Mouse (Mus musculus) E14TG2a.4 (cell line): ENCODE results near the gene Adamtsl1.

Experiments used
- H3K27me3 ChIP-seq: 2 replicates; pipeline ENCODE4 v1.6.1; 2014; ENCODE audit warnings: low read length, control low read depth; ENCODE audit not compliant: insufficient read depth
- H3K36me3 ChIP-seq: 2 replicates; pipeline ENCODE4 v1.6.1; 2014; ENCODE audit warnings: low read length, control low read depth; ENCODE audit not compliant: insufficient read depth
- H3K4me1 ChIP-seq: replicated peaks from 2 replicates; pipeline ENCODE4 v1.6.1; 2014; ENCODE audit warnings: low read depth, low read length, control low read depth
- H3K4me3 ChIP-seq: replicated peaks from 2 replicates; pipeline ENCODE4 v1.5.1; 2014; ENCODE audit warnings: mild to moderate bottlenecking, low read length
- H3K9me3 ChIP-seq: 2 replicates; pipeline ENCODE4 v1.6.1; 2014; ENCODE audit warnings: low read length, control low read depth
- CTCF ChIP-seq: conservative IDR thresholded peaks from 2 replicates; pipeline ENCODE4 v1.5.1; 2014; ENCODE audit warnings: low read length
- NANOG ChIP-seq: IDR thresholded peaks from 2 replicates; pipeline ENCODE4 v1.6.1; 2014; ENCODE audit warnings: borderline replicate concordance, low read length, mixed read lengths
- POU5F1 ChIP-seq: IDR thresholded peaks from 2 replicates; pipeline ENCODE4 v1.6.1; 2014; ENCODE audit warnings: low read length, borderline replicate concordance

Adamtsl1 gene

DNA sequence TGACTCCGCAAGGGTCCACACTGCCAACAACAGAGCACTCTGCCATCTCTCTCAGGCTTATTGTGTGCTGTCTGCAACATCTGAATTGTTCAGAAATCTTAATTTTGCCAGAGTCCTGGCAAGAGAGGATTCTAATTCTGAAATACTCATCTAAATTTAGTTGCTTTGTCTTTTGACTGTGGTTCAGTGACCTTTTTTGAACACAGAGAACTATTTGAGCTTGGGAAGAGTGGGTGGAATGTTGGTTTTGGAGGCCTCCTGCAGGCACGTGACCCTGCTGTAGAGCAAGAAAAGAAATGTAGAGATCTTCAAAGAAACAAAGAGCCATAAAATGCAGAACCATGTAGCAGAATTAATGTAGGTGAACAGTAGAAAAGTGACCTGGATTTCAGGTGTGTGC is 445.0 kb downstream of the Adamtsl1 start:
- H3K27me3 ChIP-seq, result no peaks in the 10 kb centered on the region
- H3K4me3 ChIP-seq, result no peak overlapping the region
- H3K9me3 ChIP-seq, result no peaks in the 10 kb centered on the region
- no peaks in the 10 kb centered on the region for H3K4me1 ChIP-seq
- no peaks in the 10 kb centered on the region for H3K36me3 ChIP-seq
- TF ChIP-seq NANOG (no peak), CTCF (no peak), POU5F1 (no peak)

DNA sequence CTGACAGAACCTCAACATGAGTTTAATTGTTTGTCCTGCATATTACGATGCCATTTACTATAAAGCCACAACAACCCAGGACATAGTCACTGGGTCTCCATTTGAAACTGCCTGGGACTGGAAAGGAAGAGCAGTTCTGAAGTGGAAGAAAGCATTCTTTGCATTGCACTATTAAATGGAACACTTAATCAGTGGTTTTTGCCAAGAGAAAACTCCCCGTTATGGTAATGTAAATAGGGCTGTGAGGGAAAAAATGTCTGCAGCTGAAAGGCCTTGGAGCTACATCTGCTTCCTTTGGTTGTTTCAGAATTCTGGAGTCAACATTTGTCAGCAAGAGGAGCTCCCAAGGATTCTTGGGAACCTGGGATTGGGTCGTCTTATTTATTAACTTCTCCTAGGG is 462.2 kb downstream of the Adamtsl1 start:
- TF ChIP-seq NANOG, result no peak
- TF ChIP-seq POU5F1, result no peak
- no peak for TF ChIP-seq CTCF
- no peaks in the 10 kb centered on the region for H3K27me3 ChIP-seq
- H3K36me3 ChIP-seq, result no peaks in the 10 kb centered on the region
- no peaks in the 10 kb centered on the region for H3K4me1 ChIP-seq
- no peak overlapping the region for H3K4me3 ChIP-seq
- H3K9me3 ChIP-seq, result no peaks in the 10 kb centered on the region

DNA sequence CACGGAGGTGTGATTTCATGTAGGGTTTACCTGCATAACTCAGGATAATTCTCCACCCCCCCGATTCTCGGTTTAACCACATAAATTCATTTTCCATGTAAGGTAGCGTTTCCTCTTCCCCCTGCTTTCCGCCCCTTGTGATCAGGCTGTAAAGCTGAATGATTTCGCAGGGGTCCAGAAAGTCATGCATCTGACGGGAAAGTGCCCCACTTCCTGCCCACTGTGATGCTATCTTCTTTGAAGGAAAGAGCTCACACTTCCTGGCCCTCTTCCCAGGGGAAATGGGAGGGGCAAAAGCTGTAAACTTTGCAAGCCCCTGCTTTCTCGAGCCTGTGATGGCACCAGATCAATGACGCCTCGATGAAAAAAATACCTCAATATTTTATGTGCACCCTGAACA is 465.2 kb downstream of the Adamtsl1 start:
- no peaks in the 10 kb centered on the region for H3K4me1 ChIP-seq
- H3K4me3 ChIP-seq, result no peak overlapping the region
- no peaks in the 10 kb centered on the region for H3K9me3 ChIP-seq
- no peaks in the 10 kb centered on the region for H3K27me3 ChIP-seq
- H3K36me3 ChIP-seq, result no peaks in the 10 kb centered on the region
- TF ChIP-seq NANOG, result no peak
- TF ChIP-seq CTCF, result no peak
- TF ChIP-seq POU5F1, result no peak

DNA sequence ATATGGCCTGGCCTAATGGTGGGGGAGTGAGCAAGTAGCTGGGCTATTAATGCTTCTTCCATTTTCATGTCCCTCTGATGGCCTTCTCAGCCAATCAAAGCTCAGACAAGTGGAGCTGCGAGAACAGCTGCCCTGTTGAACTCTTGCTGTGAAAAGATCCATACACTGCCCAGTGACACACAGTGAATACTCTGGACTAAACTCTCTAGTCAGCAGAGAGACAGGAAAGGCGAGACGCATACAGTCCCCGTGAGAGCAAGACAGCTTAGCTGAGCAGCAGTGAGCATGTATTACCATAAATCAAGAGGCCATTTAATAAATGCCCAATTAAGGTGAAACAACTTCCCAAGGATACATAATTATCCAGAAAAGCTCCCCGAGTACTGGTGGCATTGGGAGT is 492.6 kb downstream of the Adamtsl1 start:
- TF ChIP-seq NANOG, result no peak
- no peak for TF ChIP-seq CTCF
- TF ChIP-seq POU5F1, result no peak
- Histone ChIP-seq H3K27me3 (no peaks in the 10 kb centered on the region), H3K4me1 (no peaks in the 10 kb centered on the region), H3K4me3 (no peak overlapping the region), H3K9me3 (no peaks in the 10 kb centered on the region), H3K36me3 (no peaks in the 10 kb centered on the region)

DNA sequence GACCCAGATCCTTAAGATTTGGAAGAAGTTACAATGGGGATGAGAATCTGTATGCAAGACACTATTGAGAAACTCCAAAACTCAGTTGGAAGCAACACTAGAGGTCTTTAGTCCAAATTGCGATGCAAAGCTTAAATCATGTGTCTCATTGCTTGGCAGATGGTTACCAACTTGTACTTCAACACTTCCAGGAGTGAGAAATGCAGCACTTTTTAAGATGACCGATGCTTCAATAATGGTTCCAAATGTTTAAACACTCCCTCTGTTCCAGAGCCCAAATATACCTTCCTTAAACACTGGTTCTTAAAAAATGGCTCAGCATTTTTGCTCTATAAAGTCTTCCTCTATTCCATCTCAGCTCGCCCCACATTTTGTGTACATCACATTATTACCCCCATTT is 499.7 kb downstream of the Adamtsl1 start:
- Histone ChIP-seq H3K4me1 (no peaks in the 10 kb centered on the region), H3K4me3 (no peak overlapping the region), H3K36me3 (no peaks in the 10 kb centered on the region), H3K9me3 (no peaks in the 10 kb centered on the region), H3K27me3 (no peaks in the 10 kb centered on the region)
- TF ChIP-seq NANOG, result no peak
- TF ChIP-seq POU5F1, result no peak
- TF ChIP-seq CTCF, result no peak

DNA sequence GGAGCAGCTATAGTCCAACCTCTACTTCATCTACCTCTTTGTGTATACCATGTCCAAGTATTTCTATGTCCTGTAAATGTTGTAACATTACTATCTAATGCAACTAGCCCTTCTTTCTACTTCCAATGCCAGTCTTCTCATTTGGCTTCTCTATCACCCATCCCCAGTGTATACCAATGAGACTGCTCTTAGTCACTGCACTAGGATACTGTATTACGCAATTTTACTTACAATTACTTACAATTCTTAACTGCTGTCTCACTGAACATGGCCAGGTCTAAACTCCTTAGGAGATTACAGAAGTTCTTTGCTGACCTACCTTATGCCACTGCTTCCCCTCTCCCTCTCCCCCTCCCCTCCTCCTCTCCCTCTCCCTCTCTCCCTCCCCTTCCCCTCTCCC is 505.0 kb downstream of the Adamtsl1 start:
- no peaks in the 10 kb centered on the region for H3K9me3 ChIP-seq
- no peaks in the 10 kb centered on the region for H3K36me3 ChIP-seq
- no peak for TF ChIP-seq POU5F1
- TF ChIP-seq CTCF, result no peak
- no peak for TF ChIP-seq NANOG
- H3K4me3 ChIP-seq, result no peak overlapping the region
- H3K27me3 ChIP-seq, result no peaks in the 10 kb centered on the region
- no peaks in the 10 kb centered on the region; the same call in 1 of the 2 replicates for H3K4me1 ChIP-seq

DNA sequence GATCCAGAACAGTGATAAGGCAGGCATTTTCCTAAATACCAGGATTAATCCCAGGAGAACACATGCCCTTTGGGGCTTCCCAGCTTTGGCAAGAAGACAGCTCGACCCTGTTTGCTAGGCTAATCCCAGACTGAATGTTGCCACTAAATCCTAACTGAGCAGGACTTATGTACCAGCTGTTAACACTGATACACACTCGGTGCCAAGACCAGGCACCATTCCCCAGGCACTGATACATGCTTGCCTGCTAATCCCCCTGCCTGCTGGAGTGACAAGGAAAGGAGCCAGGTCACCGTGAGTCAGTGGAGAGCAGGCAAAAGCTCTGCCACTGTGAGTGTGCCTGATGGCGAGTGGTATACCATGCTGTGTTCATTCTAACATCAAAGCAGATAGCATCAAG is 505.6 kb downstream of the Adamtsl1 start:
- H3K36me3 ChIP-seq, result no peaks in the 10 kb centered on the region
- H3K4me3 ChIP-seq, result no peak overlapping the region
- H3K4me1 ChIP-seq, result no peaks in the 10 kb centered on the region; the same call in 1 of the 2 replicates
- H3K27me3 ChIP-seq, result no peaks in the 10 kb centered on the region
- no peak for TF ChIP-seq CTCF
- TF ChIP-seq POU5F1, result no peak
- TF ChIP-seq NANOG, result no peak
- no peaks in the 10 kb centered on the region for H3K9me3 ChIP-seq

DNA sequence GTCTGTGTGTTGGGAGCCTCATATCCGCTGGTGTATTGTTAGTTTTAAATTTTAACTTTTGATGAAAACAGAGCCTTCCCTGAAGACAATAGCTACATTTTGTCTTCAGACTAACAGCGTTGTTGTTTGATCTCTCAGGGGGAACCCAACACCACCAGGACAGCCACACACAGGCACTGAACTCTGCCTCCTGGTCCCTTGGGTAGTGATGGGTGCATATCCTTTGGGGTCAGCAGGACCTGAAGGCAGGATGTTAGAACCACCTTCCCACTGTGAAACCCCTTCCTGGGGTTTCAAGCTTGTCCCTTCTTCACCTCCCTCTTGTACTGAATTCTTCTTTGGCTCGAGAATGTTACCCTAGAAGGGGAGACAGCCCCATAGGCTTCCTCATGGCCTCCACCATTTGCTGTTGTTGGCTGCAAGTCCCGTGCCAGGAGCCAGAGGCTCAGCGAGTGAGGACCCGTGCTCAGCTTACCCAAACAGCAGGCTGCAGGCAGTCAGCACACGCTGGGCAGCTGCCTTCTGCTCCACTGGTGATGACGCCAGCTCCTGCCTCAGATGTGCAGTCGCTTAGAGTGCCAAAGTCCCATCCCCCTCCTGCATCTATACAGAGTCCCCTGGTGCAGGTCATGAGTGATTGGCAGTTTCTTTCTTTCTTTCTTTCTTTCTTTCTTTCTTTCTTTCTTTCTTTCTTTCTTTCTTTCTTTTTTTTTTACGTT is 506.6 kb downstream of the Adamtsl1 start:
- Histone ChIP-seq H3K9me3 (no peaks in the 10 kb centered on the region), H3K4me3 (no peak overlapping the region), H3K36me3 (no peaks in the 10 kb centered on the region), H3K4me1 (no peaks in the 10 kb centered on the region; the same call in 1 of the 2 replicates), H3K27me3 (no peaks in the 10 kb centered on the region)
- TF ChIP-seq CTCF, result no peak
- no peak for TF ChIP-seq POU5F1
- no peak for TF ChIP-seq NANOG

DNA sequence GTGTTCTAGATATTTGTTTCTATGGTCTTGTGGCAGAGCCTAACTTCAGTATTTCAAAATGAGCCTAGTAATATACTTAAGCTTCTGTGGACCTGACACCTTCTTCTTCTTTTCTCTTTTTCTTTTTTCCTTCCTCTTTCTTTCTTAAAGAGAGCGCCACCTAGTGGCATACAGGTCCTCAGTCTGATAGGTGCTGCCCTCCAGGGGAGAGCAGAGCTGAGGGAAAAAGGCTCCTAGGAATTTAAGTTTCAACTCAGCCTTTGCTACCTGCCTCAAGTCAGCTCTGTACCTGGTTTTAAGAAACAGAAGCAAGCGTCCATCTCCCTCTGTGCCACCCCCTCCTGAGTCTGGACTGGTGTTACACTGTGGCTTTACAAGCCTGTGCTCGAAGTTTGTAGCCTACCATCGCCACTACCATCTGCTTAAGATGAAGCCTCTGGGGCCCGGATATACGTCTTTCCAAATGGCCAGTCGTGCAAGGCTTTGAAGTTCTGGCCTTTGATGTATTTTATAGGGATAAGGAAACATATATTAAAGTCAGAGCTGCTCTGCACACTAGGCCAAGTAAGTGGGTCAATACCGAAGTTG is 510.7 kb downstream of the Adamtsl1 start:
- H3K4me3 ChIP-seq, result no peak overlapping the region
- no peaks in the 10 kb centered on the region for H3K9me3 ChIP-seq
- no peaks in the 10 kb centered on the region; the same call in 1 of the 2 replicates for H3K4me1 ChIP-seq
- no peaks in the 10 kb centered on the region for H3K27me3 ChIP-seq
- peak; percentile 66 for TF ChIP-seq CTCF
- no peak for TF ChIP-seq POU5F1
- no peaks in the 10 kb centered on the region for H3K36me3 ChIP-seq
